Mouse (Mus musculus) hindbrain, embryonic 12.5 days (tissue): ENCODE data around the gene Toe1. TPM values are rescaled to one million over a fixed set of nuclear protein-coding genes. Genes with fewer than 3 reads are reported as not detected.

ENCODE experiments used
- polyA plus RNA-seq: library from polyadenylated mRNA; unstranded; fragments of >200 nt; fragmentation: Nextera tagmentation; extraction: Ambion mirVana; gene quantifications from 2 replicates; pipeline ENCODE4 v1.2.1, GENCODE M21; 2016

Gene Toe1
- polyA plus RNA-seq, 1 experiment from 2014 or later, result 32.1 TPM

Other genes with a start within 250 kb of the Toe1 start
- 25.4 and 28.8 TPM in 2 replicates for gene Gpbp1l1, start 250.0 kb downstream of the Toe1 start, polyA plus RNA-seq
- gene Ccdc17, start 211.0 kb downstream of the Toe1 start, polyA plus RNA-seq, result 3.8 and 4.8 TPM in 2 replicates
- 183 and 186 TPM in 2 replicates for gene Nasp, start 179.7 kb downstream of the Toe1 start, polyA plus RNA-seq
- 566 and 569 TPM in 2 replicates for gene Akr1a1, start 156.0 kb downstream of the Toe1 start, polyA plus RNA-seq
- gene Prdx1, start 122.1 kb downstream of the Toe1 start, polyA plus RNA-seq, result 731 and 767 TPM in 2 replicates
- 26.0 and 26.2 TPM in 2 replicates for gene Mmachc, start 99.2 kb downstream of the Toe1 start, polyA plus RNA-seq
- gene Ccdc163, start 99.1 kb downstream of the Toe1 start, polyA plus RNA-seq, result 22.4 and 23.6 TPM in 2 replicates
- 6.9 and 7.4 TPM in 2 replicates for gene Tesk2, start 86.7 kb downstream of the Toe1 start, polyA plus RNA-seq
- gene Mutyh, start 83 bp upstream of the Toe1 start, polyA plus RNA-seq, result 11.5 and 15.1 TPM in 2 replicates
- 1.5 and 1.7 TPM in 2 replicates for gene Hpdl, start 14.1 kb upstream of the Toe1 start, polyA plus RNA-seq
- 7.4 and 8.5 TPM in 2 replicates for gene Zswim5, start 69.7 kb upstream of the Toe1 start, polyA plus RNA-seq
- 87.5 and 90.2 TPM in 2 replicates for gene Urod, start 186.8 kb upstream of the Toe1 start, polyA plus RNA-seq
- 20.2 and 20.6 TPM in 2 replicates for gene Hectd3, start 187.7 kb upstream of the Toe1 start, polyA plus RNA-seq
- 41.5 and 47.4 TPM in 2 replicates for gene Eif2b3, start 211.8 kb upstream of the Toe1 start, polyA plus RNA-seq